ENCODE assay signal across 17 mouse cellular contexts in the genomic region with DNA sequence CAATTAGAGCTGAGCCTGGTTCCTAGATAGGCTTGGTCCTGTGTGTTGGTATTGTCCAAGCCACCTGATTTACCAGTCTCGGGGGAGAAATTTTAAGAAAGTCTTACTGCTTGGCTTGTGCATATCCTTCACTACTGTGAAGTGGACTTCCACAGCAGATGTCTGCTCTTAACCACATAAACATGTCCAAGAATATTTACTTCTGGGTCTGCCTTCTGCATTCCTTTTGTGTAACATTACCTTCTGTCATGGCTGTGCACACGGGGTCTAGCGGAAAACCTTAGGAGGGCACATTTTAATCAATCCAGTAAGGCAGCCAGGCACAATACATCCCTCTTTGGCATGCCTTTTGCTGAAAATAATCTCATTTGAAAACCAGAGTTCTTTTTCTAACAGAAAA.
"Had no signal": no experiment of that assay in that cellular context is flagged by ENCODE, and none has a peak within 500 bp of the region (broad histone marks: within the 10 kb centered on the region; RNA-seq: fewer than 3 reads in every experiment).

No protein-coding gene starts in this region.

- H3K4me3 ChIP-seq: limb, embryonic 12.5 days; limb, embryonic 15.5 days; midbrain, embryonic 10.5 days had no signal

- H3K36me3 ChIP-seq: limb, embryonic 12.5 days; limb, embryonic 15.5 days had no signal

- ATAC-seq: intestine, embryonic 16.5 days; liver, postnatal 0 days; lung, postnatal 0 days had no signal

- DNase-seq: kidney, adult 8-10 months; kidney, postnatal 14 days; layer of hippocampus, postnatal 36 days; left cerebral cortex, postnatal 4 days; liver, postnatal 0 days; lung, embryonic 14.5 days; midbrain, embryonic 14.5 days; thymus, adult 18-20 months; thymus, postnatal 36 days had no signal

- H3K9ac ChIP-seq: limb, embryonic 12.5 days; limb, embryonic 15.5 days; liver, embryonic 14.5 days; liver, postnatal 0 days; lung, embryonic 14.5 days had no signal

- H3K9me3 ChIP-seq: limb, embryonic 12.5 days; limb, embryonic 15.5 days; midbrain, embryonic 10.5 days had no signal

- H3K27me3 ChIP-seq: limb, embryonic 12.5 days; limb, embryonic 15.5 days had no signal

- H3K27ac ChIP-seq: limb, embryonic 12.5 days; limb, embryonic 15.5 days; liver, embryonic 14.5 days; macrophage; midbrain, embryonic 10.5 days had no signal

- H3K4me1 ChIP-seq: limb, embryonic 12.5 days; limb, embryonic 15.5 days; midbrain, embryonic 10.5 days had no signal

- H3K4me2 ChIP-seq: limb, embryonic 12.5 days; limb, embryonic 15.5 days; liver, embryonic 11.5 days; lung, embryonic 14.5 days had no signal
